Mouse (Mus musculus): Measurements from ENCODE around the gene Itga2.

DNA sequence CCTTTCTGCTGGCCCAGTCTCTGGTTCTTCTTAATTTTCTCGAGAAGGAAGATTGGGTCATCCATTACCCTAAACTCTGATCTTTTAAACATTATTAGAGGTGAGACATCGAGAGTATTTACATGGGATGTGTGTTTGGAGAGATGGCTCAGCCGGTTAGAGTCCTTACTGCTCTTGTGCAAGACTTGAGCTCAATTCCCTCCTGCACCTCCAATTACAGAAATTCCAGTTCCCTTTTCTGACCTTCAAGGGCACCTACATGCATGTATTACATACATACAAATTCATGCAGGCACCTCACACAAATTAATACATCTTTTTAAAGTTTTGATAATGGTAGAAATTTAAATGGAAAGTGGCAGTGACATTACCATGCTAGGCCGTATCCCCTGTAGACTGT is 91.4 kb downstream of the Itga2 start:
- TF ChIP-seq CTCF (IDR thresholded peaks at IDR 0.05; ENCODE audit: low read depth, low read length), result no peak
- TF ChIP-seq POLR2A (IDR thresholded peaks at IDR 0.05; ENCODE audit: extremely low read depth, insufficient read depth, low read length), result no peak

All from liver, adult 2 months (tissue).